ENCODE assay signal across 26 mouse cellular contexts in genomic region chr12:8231101-8231500, GRCm38 (mm10). TPM values are rescaled to one million over a fixed set of nuclear protein-coding genes. Genes with fewer than 3 reads are reported as not detected.
A peak's percentile ranks its signal among the peaks of the same experiment; 100 is the strongest.
DNase-seq lines count a peak whose midpoint lies in the region; ATAC-seq and TF ChIP-seq lines count a peak whose summit lies in the region.
"Had no signal": no experiment of that assay in that cellular context is flagged by ENCODE, and none has a peak within 500 bp of the region (broad histone marks: within the 10 kb centered on the region; RNA-seq: fewer than 3 reads in every experiment).

No protein-coding gene starts in this region.

- no peak for TF ChIP-seq CTCF in bone marrow macrophage, adult 2 months (IDR thresholded peaks at IDR 0.05; ENCODE audit: low read depth, low read length)

- no peaks in the 10 kb centered on the region for H3K27me3 ChIP-seq in heart, embryonic 12.5 days (replicated peaks)
- no peaks in the 10 kb centered on the region for H3K27me3 ChIP-seq in midbrain, embryonic 16.5 days (ENCODE audit: control insufficient read depth, insufficient read depth, low read depth, low read length)
- no peaks in the 10 kb centered on the region for H3K27me3 ChIP-seq in forebrain, embryonic 13.5 days
- H3K27me3 ChIP-seq: embryonic facial prominence, embryonic 12.5 days; embryonic facial prominence, embryonic 15.5 days; forebrain, embryonic 15.5 days; heart, embryonic 13.5 days; Patski had no signal

- ATAC-seq in heart, embryonic 12.5 days (ENCODE audit: insufficient number of reproducible peaks, low FRiP score): no peak
- peak; percentile 72 for ATAC-seq in megakaryocyte progenitor cell, adult 5-6 weeks (replicated peaks; ENCODE audit: poor library complexity)
- no peak for ATAC-seq in midbrain, embryonic 16.5 days
- no peak for ATAC-seq in forebrain, embryonic 13.5 days
- ATAC-seq: CD4-positive, CD25-positive, alpha-beta regulatory T cell, adult 4 months; forebrain, embryonic 15.5 days; hindbrain, postnatal 0 days; inflammation-experienced regulatory T-cells, adult 6 months; intestine, embryonic 16.5 days; Patski had no signal

- H3K27ac ChIP-seq in heart, embryonic 12.5 days (ENCODE audit: poor library complexity, severe bottlenecking): no peak overlapping the region
- H3K27ac ChIP-seq in bone marrow macrophage, adult 2 months (ENCODE audit: insufficient read depth, low read depth, low read length): peak overlapping the region; percentile 58; the same call in 1 of the 2 replicates
- no peak overlapping the region for H3K27ac ChIP-seq in midbrain, embryonic 16.5 days (ENCODE audit: low read length)
- no peak overlapping the region for H3K27ac ChIP-seq in forebrain, embryonic 13.5 days
- H3K27ac ChIP-seq: embryonic facial prominence, embryonic 12.5 days; embryonic facial prominence, embryonic 15.5 days; forebrain, embryonic 15.5 days; heart, embryonic 13.5 days; hindbrain, embryonic 14.5 days; hindbrain, postnatal 0 days had no signal

- H3K36me3 ChIP-seq in heart, embryonic 12.5 days: peaks cover 27% of the 10 kb centered on the region
- peaks cover 7% of the 10 kb centered on the region for H3K36me3 ChIP-seq in midbrain, embryonic 16.5 days (ENCODE audit: control insufficient read depth, insufficient read depth, low read length)
- H3K36me3 ChIP-seq in forebrain, embryonic 13.5 days (ENCODE audit: poor library complexity, severe bottlenecking): peaks cover 17% of the 10 kb centered on the region

- no peak for TF ChIP-seq POLR2A in bone marrow macrophage, adult 2 months (IDR thresholded peaks at IDR 0.05; ENCODE audit: borderline replicate concordance, low read depth, low read length)

- no peak overlapping the region for H3K4me2 ChIP-seq in heart, embryonic 12.5 days
- H3K4me2 ChIP-seq in midbrain, embryonic 16.5 days (ENCODE audit: low read length): no peak overlapping the region
- H3K4me2 ChIP-seq in forebrain, embryonic 13.5 days: no peak overlapping the region
- H3K4me2 ChIP-seq: embryonic facial prominence, embryonic 12.5 days; embryonic facial prominence, embryonic 15.5 days; forebrain, embryonic 15.5 days; heart, embryonic 13.5 days; hindbrain, embryonic 14.5 days had no signal

- peak; percentile 16 for DNase-seq in heart, adult 11 months
- DNase-seq in layer of hippocampus, adult 9-10 months (ENCODE audit: low spot score): no peak
- DNase-seq: adrenal gland, postnatal 25 days; cerebellum, adult 2 months; cerebellum, adult 9-11 months; cerebellum, postnatal 25 days; gastrocnemius, postnatal 10 days; gastrocnemius, postnatal 36 days; heart, adult 18-20 months; heart, postnatal 14 days; heart, postnatal 4 days had no signal

- WGBS in heart, embryonic 12.5 days: 93% methylated on average over 3 of the region's 3 CpGs
- 95% methylated on average over 3 of the region's 3 CpGs for WGBS in midbrain, embryonic 16.5 days
- 91% methylated on average over 3 of the region's 3 CpGs for WGBS in forebrain, embryonic 13.5 days

- H3K9me3 ChIP-seq in heart, embryonic 12.5 days (replicated peaks): no peaks in the 10 kb centered on the region
- no peaks in the 10 kb centered on the region for H3K9me3 ChIP-seq in midbrain, embryonic 16.5 days (replicated peaks; ENCODE audit: control insufficient read depth, low read length, poor library complexity, severe bottlenecking)
- no peaks in the 10 kb centered on the region for H3K9me3 ChIP-seq in forebrain, embryonic 13.5 days (replicated peaks)
- H3K9me3 ChIP-seq: embryonic facial prominence, embryonic 12.5 days; embryonic facial prominence, embryonic 15.5 days; forebrain, embryonic 15.5 days; heart, embryonic 13.5 days had no signal

- H3K9ac ChIP-seq in heart, embryonic 12.5 days: no peak overlapping the region
- no peak overlapping the region for H3K9ac ChIP-seq in midbrain, embryonic 16.5 days (ENCODE audit: low read depth, low read length)
- no peak overlapping the region for H3K9ac ChIP-seq in forebrain, embryonic 13.5 days
- H3K9ac ChIP-seq: embryonic facial prominence, embryonic 12.5 days; embryonic facial prominence, embryonic 15.5 days; forebrain, embryonic 15.5 days; heart, embryonic 13.5 days; hindbrain, embryonic 14.5 days had no signal

- H3K4me3 ChIP-seq in heart, embryonic 12.5 days: no peak overlapping the region
- H3K4me3 ChIP-seq in bone marrow macrophage, adult 2 months (ENCODE audit: insufficient read depth, low read length): no peak overlapping the region
- no peak overlapping the region for H3K4me3 ChIP-seq in midbrain, embryonic 16.5 days (ENCODE audit: low read depth, low read length)
- no peak overlapping the region for H3K4me3 ChIP-seq in forebrain, embryonic 13.5 days
- H3K4me3 ChIP-seq: embryonic facial prominence, embryonic 12.5 days; embryonic facial prominence, embryonic 15.5 days; forebrain, embryonic 15.5 days; heart, embryonic 13.5 days had no signal

- no peaks in the 10 kb centered on the region for H3K4me1 ChIP-seq in heart, embryonic 12.5 days (replicated peaks)
- no peaks in the 10 kb centered on the region for H3K4me1 ChIP-seq in bone marrow macrophage, adult 2 months (ENCODE audit: control insufficient read depth, insufficient read depth, low read length)
- no peaks in the 10 kb centered on the region for H3K4me1 ChIP-seq in midbrain, embryonic 16.5 days (ENCODE audit: control insufficient read depth, insufficient read depth, low read length)
- no peaks in the 10 kb centered on the region for H3K4me1 ChIP-seq in forebrain, embryonic 13.5 days
- H3K4me1 ChIP-seq: embryonic facial prominence, embryonic 12.5 days; embryonic facial prominence, embryonic 15.5 days; forebrain, embryonic 15.5 days; heart, embryonic 13.5 days had no signal

RNA-seq across cellular contexts. Expression of gene Ldah, which starts 23.2 kb away (rescaled TPM):
- 56.0 and 64.5 TPM in 2 replicates for polyA plus RNA-seq in heart, embryonic 12.5 days (2016; fragmentation: Nextera tagmentation; extraction: Ambion mirVana)
- 47.2 and 47.9 TPM in 2 replicates for polyA plus RNA-seq in bone marrow macrophage, adult 2 months (2012; ENCODE audit: insufficient read depth, insufficient read length, missing spikeins)
- total RNA-seq in megakaryocyte progenitor cell, adult 5-6 weeks (2015): 61.2 and 64.0 TPM in 2 replicates
- 29.2 and 34.6 TPM in 2 replicates for total RNA-seq in megakaryocyte progenitor cell, adult 5-6 weeks (2017)
- 69.1 and 72.1 TPM in 2 replicates for polyA plus RNA-seq in midbrain, embryonic 16.5 days (2015; fragmentation: Nextera tagmentation; extraction: Ambion mirVana)
- polyA plus RNA-seq in forebrain, embryonic 13.5 days (2015; fragmentation: Nextera tagmentation; extraction: Ambion mirVana): 78.7 and 84.7 TPM in 2 replicates
